Mouse (Mus musculus): Measurements from ENCODE around the gene Gtf3c5. TPM values are rescaled to one million over a fixed set of nuclear protein-coding genes. Genes with fewer than 3 reads are reported as not detected.

The Gtf3c5 gene
- total RNA-seq, 2 experiments from 2014 or later, result 19.6 to 20.5 TPM

GRCm38 (mm10) chr2:28536166-28536565 is 47.4 kb downstream of the Gtf3c5 start:
- peak in 1 of 2 experiments; percentile 63 for DNase-seq (ENCODE audit: low spot score in 2 of 2)

- DNase-seq (ENCODE audit: low spot score in 2 of 2), result peak; percentile 63 to 78
Observed at GRCm38 (mm10) chr2:28535650-28536049, 47.9 kb downstream of the Gtf3c5 start.

- DNase-seq (ENCODE audit: low spot score in 2 of 2), result no peak
Observed at GRCm38 (mm10) chr2:28535263-28535540, 48.3 kb downstream of the Gtf3c5 start.

- no peak for DNase-seq (ENCODE audit: low spot score in 2 of 2)
Observed at GRCm38 (mm10) chr2:28534436-28535262, 48.9 kb downstream of the Gtf3c5 start.

GRCm38 (mm10) chr2:28533901-28534435 is 49.6 kb downstream of the Gtf3c5 start:
- DNase-seq (ENCODE audit: low spot score in 2 of 2), result no peak

GRCm38 (mm10) chr2:28532938-28533771 is 50.4 kb downstream of the Gtf3c5 start:
- DNase-seq (ENCODE audit: low spot score in 2 of 2), result peak; percentile 86 to 94

- DNase-seq (ENCODE audit: low spot score in 2 of 2), result no peak
Observed at GRCm38 (mm10) chr2:28530311-28530710, 53.2 kb downstream of the Gtf3c5 start.

GRCm38 (mm10) chr2:28529856-28530255 is 53.7 kb downstream of the Gtf3c5 start:
- no peak for DNase-seq (ENCODE audit: low spot score in 2 of 2)

GRCm38 (mm10) chr2:28528354-28528730 is 55.2 kb downstream of the Gtf3c5 start:
- DNase-seq (ENCODE audit: low spot score in 2 of 2), result no peak

- no peak for DNase-seq (ENCODE audit: low spot score in 2 of 2)
Observed at GRCm38 (mm10) chr2:28527436-28528353, 55.9 kb downstream of the Gtf3c5 start.

GRCm38 (mm10) chr2:28525943-28526876 is 57.3 kb downstream of the Gtf3c5 start:
- DNase-seq (ENCODE audit: low spot score in 2 of 2), result no peak

- peak in 1 of 2 experiments; percentile 73 for DNase-seq (ENCODE audit: low spot score in 2 of 2)
Observed at GRCm38 (mm10) chr2:28525219-28525942, 58.2 kb downstream of the Gtf3c5 start.

- no peak for DNase-seq (ENCODE audit: low spot score in 2 of 2)
Observed at GRCm38 (mm10) chr2:28524406-28524805, 59.1 kb downstream of the Gtf3c5 start.

- DNase-seq (ENCODE audit: low spot score in 2 of 2), result peak; percentile 87 to 95
Observed at GRCm38 (mm10) chr2:28523643-28524117, 59.9 kb downstream of the Gtf3c5 start.

- no peak for DNase-seq (ENCODE audit: low spot score in 2 of 2)
Observed at GRCm38 (mm10) chr2:28522166-28522565, 61.4 kb downstream of the Gtf3c5 start.

GRCm38 (mm10) chr2:28521571-28522151 is 61.9 kb downstream of the Gtf3c5 start:
- peak in 1 of 2 experiments; percentile 88 for DNase-seq (ENCODE audit: low spot score in 2 of 2)

GRCm38 (mm10) chr2:28520581-28520980 is 63.0 kb downstream of the Gtf3c5 start:
- DNase-seq (ENCODE audit: low spot score in 2 of 2), result no peak

- peak in 1 of 2 experiments; percentile 67 for DNase-seq (ENCODE audit: low spot score in 2 of 2)
Observed at GRCm38 (mm10) chr2:28518231-28518630, 65.3 kb downstream of the Gtf3c5 start.
